Mouse (Mus musculus) Muller cell, postnatal 12 days (primary cell): ENCODE results near the gene Iqsec1.

Experiments
- DNase-seq: peaks from one replicate; pipeline ENCODE4 v3.0.0-alpha.2; 2015; ENCODE audit errors: inconsistent ontology term

The Iqsec1 gene

GRCm38 (mm10) chr6:90707143-90707542, 281.3 kb downstream of the Iqsec1 start:
- no peak for DNase-seq

GRCm38 (mm10) chr6:90706490-90706889, 282.0 kb downstream of the Iqsec1 start:
- DNase-seq: peak; percentile 72

- no peak for DNase-seq
Observed at GRCm38 (mm10) chr6:90705738-90706137, 282.7 kb downstream of the Iqsec1 start.

GRCm38 (mm10) chr6:90704705-90705344, 283.7 kb downstream of the Iqsec1 start:
- DNase-seq: peak; percentile 74

GRCm38 (mm10) chr6:90703782-90704181, 284.7 kb downstream of the Iqsec1 start:
- DNase-seq: no peak

- DNase-seq: peak; percentile 75
Observed at GRCm38 (mm10) chr6:90702837-90703735, 285.4 kb downstream of the Iqsec1 start.

GRCm38 (mm10) chr6:90702197-90702596, 286.3 kb downstream of the Iqsec1 start:
- no peak for DNase-seq

- DNase-seq: no peak
Observed at GRCm38 (mm10) chr6:90701391-90701790, 287.1 kb downstream of the Iqsec1 start.

GRCm38 (mm10) chr6:90700737-90701136, 287.7 kb downstream of the Iqsec1 start:
- no peak for DNase-seq

- DNase-seq: no peak
Observed at GRCm38 (mm10) chr6:90700068-90700467, 288.4 kb downstream of the Iqsec1 start.

- DNase-seq: no peak
Observed at GRCm38 (mm10) chr6:90698843-90699242, 289.6 kb downstream of the Iqsec1 start.

- DNase-seq: peak; percentile 58
Observed at GRCm38 (mm10) chr6:90695754-90696153, 292.7 kb downstream of the Iqsec1 start.

- no peak for DNase-seq
Observed at GRCm38 (mm10) chr6:90692404-90692803, 296.1 kb downstream of the Iqsec1 start.

- DNase-seq: no peak
Observed at GRCm38 (mm10) chr6:90691935-90692334, 296.6 kb downstream of the Iqsec1 start.

GRCm38 (mm10) chr6:90689500-90689899, 299.0 kb downstream of the Iqsec1 start:
- no peak for DNase-seq

- DNase-seq: no peak
Observed at GRCm38 (mm10) chr6:90688742-90689141, 299.7 kb downstream of the Iqsec1 start.

- DNase-seq: no peak
Observed at GRCm38 (mm10) chr6:90688003-90688402, 300.5 kb downstream of the Iqsec1 start.

- DNase-seq: no peak
Observed at GRCm38 (mm10) chr6:90686812-90687211, 301.7 kb downstream of the Iqsec1 start.

- DNase-seq: no peak
Observed at GRCm38 (mm10) chr6:90683831-90684532, 304.5 kb downstream of the Iqsec1 start.

- no peak for DNase-seq
Observed at GRCm38 (mm10) chr6:90680401-90680800, 308.1 kb downstream of the Iqsec1 start.

- DNase-seq: no peak
Observed at GRCm38 (mm10) chr6:90678759-90679158, 309.7 kb downstream of the Iqsec1 start.

GRCm38 (mm10) chr6:90668693-90669092, 319.8 kb downstream of the Iqsec1 start:
- DNase-seq: no peak
